Mouse (Mus musculus): ENCODE results near the gene BC024978. TPM values are rescaled to one million over a fixed set of nuclear protein-coding genes. Genes with fewer than 3 reads are reported as not detected.

The BC024978 gene
- polyA plus RNA-seq, 3 experiments from 2014 or later, result 2.2 to 5.9 (median 5.2) TPM

DNA sequence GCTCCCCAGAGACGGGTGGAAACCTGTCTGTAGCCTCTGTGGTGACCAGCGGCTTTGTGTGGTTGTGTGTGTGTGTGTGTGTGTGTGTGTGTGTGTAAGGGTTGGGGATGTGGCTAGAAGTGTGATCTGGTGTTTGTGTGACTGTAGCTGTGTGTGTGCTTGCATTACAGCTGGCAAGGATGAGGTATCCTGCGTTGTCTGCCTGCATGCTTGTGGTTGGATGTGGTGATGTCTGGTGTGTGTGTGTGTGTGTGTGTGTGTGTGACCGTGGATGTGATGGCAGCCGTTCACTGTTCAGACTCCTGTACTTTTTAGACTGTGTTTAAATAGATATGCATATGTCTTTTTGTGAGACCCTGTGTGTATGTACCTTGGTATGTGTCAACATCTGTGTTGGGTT lies 64.2 kb downstream of the BC024978 start:
- ATAC-seq, result no peak

Other genes with a start within 250 kb of the BC024978 start
- gene Cyp2a12, start 166.7 kb upstream of the BC024978 start, polyA plus RNA-seq (2017; shearing (Covaris generic)), result not detected
- gene Cyp2f2, start 75.9 kb upstream of the BC024978 start, polyA plus RNA-seq (2017; shearing (Covaris generic)), result not detected
- gene Cyp2t4, start 42.1 kb upstream of the BC024978 start, polyA plus RNA-seq (2017; shearing (Covaris generic)), result under 1 TPM in 2 of 3 experiments, not detected in 1; 0.24 to 0.59 TPM
- gene Egln2, start 29.0 kb upstream of the BC024978 start, polyA plus RNA-seq (2017; shearing (Covaris generic)), result 10 to 100 TPM; 12.0 to 14.1 (median 13.9) TPM
- 100 to 1,000 TPM; 130 to 162 (median 146) TPM for gene Rab4b, start 16.9 kb upstream of the BC024978 start, polyA plus RNA-seq (2017; shearing (Covaris generic))
- gene Gm21983, start 14.7 kb upstream of the BC024978 start, polyA plus RNA-seq (2017; shearing (Covaris generic)), result not detected
- not detected for gene Mia, start 14.6 kb upstream of the BC024978 start, polyA plus RNA-seq (2017; shearing (Covaris generic))
- gene Snrpa, start 490 bp downstream of the BC024978 start, polyA plus RNA-seq (2017; shearing (Covaris generic)), result 10 to 100 TPM; 63.4 to 96.0 (median 77.8) TPM
- under 1 TPM; 0.49 to 0.83 (median 0.58) TPM for gene Itpkc, start 32.9 kb downstream of the BC024978 start, polyA plus RNA-seq (2017; shearing (Covaris generic))
- gene Coq8b, start 37.2 kb downstream of the BC024978 start, polyA plus RNA-seq (2017; shearing (Covaris generic)), result 10 to 100 TPM in 2 of 3 experiments, 1 to 10 TPM in 1; 9.5 to 14.0 (median 10.9) TPM
- under 1 TPM; 0.15 to 0.38 (median 0.15) TPM for gene Numbl, start 62.7 kb downstream of the BC024978 start, polyA plus RNA-seq (2017; shearing (Covaris generic))
- gene Ltbp4, start 141.9 kb downstream of the BC024978 start, polyA plus RNA-seq (2017; shearing (Covaris generic)), result 1 to 10 TPM in 1 of 3 experiments, under 1 TPM in 2; 0.45 to 1.2 (median 0.50) TPM
- 10 to 100 TPM; 46.9 to 59.2 (median 50.1) TPM for gene Shkbp1, start 160.2 kb downstream of the BC024978 start, polyA plus RNA-seq (2017; shearing (Covaris generic))
- gene Gm20479, start 161.6 kb downstream of the BC024978 start, polyA plus RNA-seq (2017; shearing (Covaris generic)), result 1 to 10 TPM in 1 of 3 experiments, not detected in 2; 4.0 TPM

Measured in inflammation-experienced regulatory T-cells, adult 6 months (primary cell).